Mouse (Mus musculus) layer of hippocampus, adult 9-10 months (tissue): Measurements from ENCODE around the gene Fbln5.

Experiments used
- DNase-seq: peaks from one replicate; pipeline ENCODE4 v3.0.0; 2022; ENCODE audit warnings: low spot score

The Fbln5 gene

GRCm38 (mm10) chr12:101810515-101810914 is 8.3 kb downstream of the Fbln5 start:
- no peak for DNase-seq

GRCm38 (mm10) chr12:101807400-101807799 is 11.5 kb downstream of the Fbln5 start:
- DNase-seq, result no peak

- no peak for DNase-seq
Observed at GRCm38 (mm10) chr12:101802445-101802844, 16.4 kb downstream of the Fbln5 start.

- DNase-seq, result no peak
Observed at GRCm38 (mm10) chr12:101801744-101802143, 17.1 kb downstream of the Fbln5 start.

GRCm38 (mm10) chr12:101801051-101801450 is 17.8 kb downstream of the Fbln5 start:
- DNase-seq, result no peak

GRCm38 (mm10) chr12:101798189-101798922 is 20.5 kb downstream of the Fbln5 start:
- DNase-seq, result no peak

- DNase-seq, result no peak
Observed at GRCm38 (mm10) chr12:101794458-101794857, 24.4 kb downstream of the Fbln5 start.

- DNase-seq, result no peak
Observed at GRCm38 (mm10) chr12:101793221-101793621, 25.6 kb downstream of the Fbln5 start.

- DNase-seq, result no peak
Observed at GRCm38 (mm10) chr12:101792684-101793083, 26.2 kb downstream of the Fbln5 start.

- DNase-seq, result no peak
Observed at GRCm38 (mm10) chr12:101789767-101790166, 29.1 kb downstream of the Fbln5 start.

- DNase-seq, result no peak
Observed at GRCm38 (mm10) chr12:101789250-101789649, 29.6 kb downstream of the Fbln5 start.

- DNase-seq, result no peak
Observed at GRCm38 (mm10) chr12:101782787-101783186, 36.1 kb downstream of the Fbln5 start.

- DNase-seq, result no peak
Observed at GRCm38 (mm10) chr12:101780915-101781314, 37.9 kb downstream of the Fbln5 start.

- no peak for DNase-seq
Observed at GRCm38 (mm10) chr12:101777613-101778325, 41.1 kb downstream of the Fbln5 start.

- no peak for DNase-seq
Observed at GRCm38 (mm10) chr12:101776383-101776782, 42.5 kb downstream of the Fbln5 start.

GRCm38 (mm10) chr12:101774116-101774515 is 44.7 kb downstream of the Fbln5 start:
- no peak for DNase-seq

- no peak for DNase-seq
Observed at GRCm38 (mm10) chr12:101772962-101773361, 45.9 kb downstream of the Fbln5 start.

- no peak for DNase-seq
Observed at GRCm38 (mm10) chr12:101770283-101771015, 48.4 kb downstream of the Fbln5 start.

- no peak for DNase-seq
Observed at GRCm38 (mm10) chr12:101767306-101768053, 51.4 kb downstream of the Fbln5 start.

GRCm38 (mm10) chr12:101766228-101766852 is 52.5 kb downstream of the Fbln5 start:
- no peak for DNase-seq

- no peak for DNase-seq
Observed at GRCm38 (mm10) chr12:101764870-101765269, 54.0 kb downstream of the Fbln5 start.

GRCm38 (mm10) chr12:101763065-101763464 is 55.8 kb downstream of the Fbln5 start:
- DNase-seq, result no peak
